Mouse (Mus musculus) forebrain, embryonic 16.5 days (tissue): ENCODE results near the gene Gm4175. TPM values are rescaled to one million over a fixed set of nuclear protein-coding genes. Genes with fewer than 3 reads are reported as not detected.
"Not testable (repeated sequence)": the region's sequence is repeated elsewhere in the genome, so short reads cannot be mapped to it uniquely, and the experiment has no call there.

Source experiments
- ATAC-seq: fragments of 200-750 bp; cut with Nextera tagmentation; 2 replicates; pipeline ENCODE4 v1.8.0; 2017; ENCODE audit warnings: mild to moderate bottlenecking, moderate library complexity
- H3K27ac ChIP-seq: fragments of 300-500 bp; sonication (generic); 2 replicates; pipeline ENCODE4 v1.5.1; 2014; ENCODE audit warnings: low read length, control low read depth
- H3K27me3 ChIP-seq: fragments of 300-500 bp; sonication (generic); replicated peaks from 2 replicates; pipeline ENCODE4 v1.6.1; 2014; ENCODE audit warnings: low read length; ENCODE audit not compliant: control insufficient read depth, insufficient read depth
- H3K36me3 ChIP-seq: fragments of 300-500 bp; sonication (generic); 2 replicates; pipeline ENCODE4 v1.6.1; 2014; ENCODE audit not compliant: control insufficient read depth, insufficient read depth
- H3K4me1 ChIP-seq: fragments of 300-500 bp; sonication (generic); replicated peaks from 2 replicates; pipeline ENCODE4 v1.6.1; 2014; ENCODE audit warnings: low read length; ENCODE audit not compliant: control insufficient read depth, insufficient read depth
- H3K4me2 ChIP-seq: fragments of 300-500 bp; sonication (generic); 2 replicates; pipeline ENCODE4 v1.6.1; 2014; ENCODE audit warnings: mild to moderate bottlenecking, low read length, control low read depth
- H3K4me3 ChIP-seq: fragments of 300-500 bp; sonication (generic); replicated peaks from 2 replicates; pipeline ENCODE4 v1.5.1; 2014; ENCODE audit warnings: mild to moderate bottlenecking, low read length, control low read depth
- H3K9ac ChIP-seq: fragments of 300-500 bp; sonication (generic); replicated peaks from 2 replicates; pipeline ENCODE4 v1.6.1; 2014; ENCODE audit warnings: low read depth, low read length, control low read depth
- H3K9me3 ChIP-seq: fragments of 300-500 bp; sonication (generic); 2 replicates; pipeline ENCODE4 v1.6.1; 2016; ENCODE audit warnings: low read length; ENCODE audit not compliant: control insufficient read depth
- WGBS: fragments of 180-500 bp; shearing (Covaris S2); extraction: QIAGEN DNeasy Blood & Tissue Kit; methylation state at CpG from one replicate; pipeline ENCODE4 v1.1.7; 2014; 5-methylcytosine and 5-hydroxymethylcytosine counted together
- polyA plus RNA-seq: library from polyadenylated mRNA; unstranded; fragments of >200 nt; fragmentation: Nextera tagmentation; extraction: Ambion mirVana; gene quantifications from 2 replicates; pipeline ENCODE4 v1.2.1, GENCODE M21; 2015

Gene Gm4175
- polyA plus RNA-seq: not detected in 2 replicates

DNA sequence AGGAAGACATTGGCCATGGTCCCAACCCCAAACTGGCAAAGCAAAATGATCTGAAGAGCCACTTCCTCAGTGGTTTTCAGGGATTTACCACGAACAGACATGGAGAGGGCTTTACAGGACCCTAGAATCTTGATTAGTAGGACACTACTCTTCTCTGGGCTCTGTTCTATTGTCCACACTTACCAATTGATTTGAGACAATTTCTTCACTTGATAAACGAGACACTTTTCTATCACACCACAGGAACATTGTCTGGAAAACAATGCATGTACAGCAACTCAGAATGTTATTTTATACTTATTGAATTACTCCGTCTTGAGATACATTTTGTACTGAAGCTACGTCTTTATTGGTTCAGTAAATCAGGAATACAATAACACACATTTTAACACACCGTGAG lies at the start of gene Gm4175:
Gene Gm4175, minus strand, starts transcription at position 101 of the 400 bp plus-strand sequence.
- not testable (repeated sequence) for H3K9me3 ChIP-seq, H3K4me3 ChIP-seq, H3K27ac ChIP-seq, H3K27me3 ChIP-seq, H3K4me2 ChIP-seq, ATAC-seq, H3K4me1 ChIP-seq, H3K36me3 ChIP-seq, H3K9ac ChIP-seq
- WGBS: no CpG with 5 or more reads among the region's 5 CpGs

DNA sequence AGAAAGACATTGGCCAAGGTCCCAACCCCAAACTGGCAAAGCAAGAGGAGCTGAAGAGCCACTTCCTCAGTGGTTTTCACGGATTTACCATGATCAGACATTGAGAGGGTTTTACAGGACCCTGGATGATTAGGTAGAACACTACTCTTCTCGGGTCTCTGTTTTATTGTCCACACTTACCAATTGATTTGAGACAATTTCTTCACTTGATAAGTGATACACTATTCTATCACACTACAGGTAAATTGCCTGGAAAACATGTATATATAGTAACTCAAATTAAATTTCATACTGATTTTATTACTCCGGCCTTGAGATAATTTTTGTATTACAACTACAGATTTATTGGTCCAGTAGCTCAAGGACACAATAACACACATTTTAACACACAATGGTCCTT lies 35.4 kb upstream of the Gm4175 start, which contains the start of gene Gm4177:
Gene Gm4177, minus strand, starts transcription at position 101 of the 400 bp plus-strand sequence.
- ATAC-seq, H3K36me3 ChIP-seq, H3K27me3 ChIP-seq, H3K4me2 ChIP-seq, H3K9ac ChIP-seq, H3K4me1 ChIP-seq, H3K9me3 ChIP-seq, H3K27ac ChIP-seq, H3K4me3 ChIP-seq: not testable (repeated sequence)
- WGBS: no CpG with 5 or more reads among the region's 3 CpGs

Other genes starting within 250 kb of the Gm4175 start
- gene Vmn1r130, start 249.7 kb downstream of the Gm4175 start, polyA plus RNA-seq: not detected in 2 replicates
- not detected in 2 replicates for gene Vmn1r131, start 215.4 kb downstream of the Gm4175 start, polyA plus RNA-seq
- gene Vmn1r132, start 147.4 kb downstream of the Gm4175 start, polyA plus RNA-seq: not detected in 2 replicates
- gene Gm4177, start 35.3 kb upstream of the Gm4175 start, polyA plus RNA-seq: not detected in 2 replicates
- gene Vmn1r135, start 70.9 kb upstream of the Gm4175 start, polyA plus RNA-seq: not detected in 2 replicates
- not detected in 2 replicates for gene Gm5725, start 82.8 kb upstream of the Gm4175 start, polyA plus RNA-seq
- gene Gm5891, start 159.8 kb upstream of the Gm4175 start, polyA plus RNA-seq: not detected in 2 replicates
- not detected in 2 replicates for gene Vmn1r137, start 233.1 kb upstream of the Gm4175 start, polyA plus RNA-seq